Mouse (Mus musculus): ENCODE measurements around the gene Synj2bp. TPM values are rescaled to one million over a fixed set of nuclear protein-coding genes. Genes with fewer than 3 reads are reported as not detected.
"Not testable (repeated sequence)": the region's sequence is repeated elsewhere in the genome, so short reads cannot be mapped to it uniquely, and the experiment has no call there.

Synj2bp gene
- polyA plus RNA-seq, 1 experiment from 2014 or later = 40.5 TPM

DNA sequence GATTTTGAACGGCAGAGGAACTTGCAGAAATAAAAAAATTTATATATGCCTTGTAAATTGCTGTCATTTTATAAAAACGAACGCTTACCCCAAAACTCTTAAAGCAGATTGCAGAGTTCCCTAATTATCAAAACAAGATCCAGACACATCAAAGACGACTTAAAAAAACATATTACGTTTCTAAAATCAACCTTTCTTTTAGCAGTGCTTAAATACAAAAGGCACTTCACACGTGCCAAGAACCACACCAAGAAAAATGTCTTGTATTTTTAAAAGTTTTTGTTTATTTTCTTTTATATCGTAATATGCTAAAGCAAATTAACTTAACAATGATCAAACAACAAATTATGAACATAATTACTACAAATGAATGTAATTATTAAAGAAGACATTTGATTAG lies 48.5 kb downstream of the Synj2bp start:
- Histone ChIP-seq H3K27ac (peak overlapping the region; percentile 90), H3K4me3 (peak overlapping the region; percentile 55), H3K9me3 (no peaks in the 10 kb centered on the region), H3K4me1 (no peaks in the 10 kb centered on the region), H3K36me3 (no peaks in the 10 kb centered on the region), H3K27me3 (no peaks in the 10 kb centered on the region), H3K9ac (peak overlapping the region; percentile 54; the same call in 1 of the 2 replicates), H3K4me2 (replicated peaks) (peak overlapping the region; percentile 44)
- 3% methylated on average over 7 of the region's 7 CpGs for WGBS
- no peak for ATAC-seq (ENCODE audit: insufficient number of reproducible peaks, insufficient read depth, low FRiP score, low TSS enrichment)

DNA sequence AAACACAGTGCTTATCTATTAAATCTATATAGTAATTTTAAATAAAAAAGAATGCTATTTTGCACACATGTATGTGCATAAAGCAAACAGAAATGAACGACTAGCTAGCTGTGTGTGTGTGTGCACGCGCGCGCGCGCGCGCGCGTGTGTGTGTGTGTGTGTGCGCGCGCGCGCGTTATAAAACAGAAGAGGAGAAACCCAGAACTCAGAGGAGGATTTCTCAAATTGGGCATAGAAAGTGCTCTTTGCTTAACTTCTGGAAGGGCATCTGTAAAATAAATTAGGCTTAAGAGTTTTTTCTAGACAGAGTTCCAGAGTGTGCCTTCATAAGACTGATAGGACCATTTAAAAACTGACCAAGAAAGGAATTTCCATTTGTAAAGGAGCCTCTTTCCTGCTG lies 49.1 kb downstream of the Synj2bp start:
- H3K9ac ChIP-seq = no peak overlapping the region

DNA sequence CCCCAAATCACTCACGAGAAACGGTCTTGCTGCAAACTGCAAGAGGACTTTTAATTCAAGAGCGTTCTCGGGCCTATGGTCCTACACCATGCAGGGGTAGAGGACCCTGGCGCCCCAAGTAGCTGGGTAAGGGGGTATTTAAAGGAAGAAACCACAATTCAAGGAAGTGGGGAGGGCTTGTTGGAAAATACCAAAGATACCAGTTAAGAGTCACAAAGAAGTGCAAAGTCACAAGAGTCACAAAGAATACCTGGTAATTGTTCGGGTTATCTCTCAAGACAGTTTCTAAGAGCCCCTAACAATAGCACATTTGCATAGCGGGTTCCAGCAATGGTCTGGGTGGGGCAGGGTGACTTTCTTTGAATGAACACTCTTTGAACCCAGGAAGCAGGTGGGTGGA lies 73.7 kb downstream of the Synj2bp start:
- H3K9me3 ChIP-seq; H3K4me2 ChIP-seq (replicated peaks); H3K4me1 ChIP-seq; ATAC-seq (ENCODE audit: insufficient number of reproducible peaks, insufficient read depth, low FRiP score, low TSS enrichment); H3K27ac ChIP-seq; H3K4me3 ChIP-seq; H3K27me3 ChIP-seq; H3K9ac ChIP-seq; H3K36me3 ChIP-seq: not testable (repeated sequence)
- 94% methylated on average over 7 of the region's 7 CpGs for whole genome bisulfite sequencing

More for the DNA sequence above, 49.1 kb downstream of the Synj2bp start:
- 35% methylated on average over 17 of the region's 17 CpGs for WGBS
- ATAC-seq (ENCODE audit: insufficient number of reproducible peaks, insufficient read depth, low FRiP score, low TSS enrichment) = no peak
- H3K4me2 ChIP-seq (replicated peaks) = peak overlapping the region; percentile 44
- H3K4me3 ChIP-seq = peak overlapping the region; percentile 55
- no peaks in the 10 kb centered on the region for H3K9me3 ChIP-seq
- no peaks in the 10 kb centered on the region for H3K4me1 ChIP-seq
- no peaks in the 10 kb centered on the region for H3K36me3 ChIP-seq
- H3K27ac ChIP-seq = no peak overlapping the region
- H3K27me3 ChIP-seq = no peaks in the 10 kb centered on the region

Other genes starting within 250 kb of the Synj2bp start
- 0.73 and 1.1 TPM in 2 replicates for gene Slc8a3, start 199.7 kb downstream of the Synj2bp start, polyA plus RNA-seq (2016; fragmentation: Nextera tagmentation; extraction: Ambion mirVana)
- gene Gm4787, start 153.4 kb downstream of the Synj2bp start, polyA plus RNA-seq (2016; fragmentation: Nextera tagmentation; extraction: Ambion mirVana) = 0.19 and 0.22 TPM in 2 replicates
- gene Adam4, start 111.0 kb downstream of the Synj2bp start, polyA plus RNA-seq (2016; fragmentation: Nextera tagmentation; extraction: Ambion mirVana) = 0.59 and 0.63 TPM in 2 replicates
- gene Cox16, start 47.8 kb downstream of the Synj2bp start, polyA plus RNA-seq (2016; fragmentation: Nextera tagmentation; extraction: Ambion mirVana) = 121 and 127 TPM in 2 replicates
- 27.2 and 27.5 TPM in 2 replicates for gene Gm20498, start within 50 bp of the Synj2bp start, polyA plus RNA-seq (2016; fragmentation: Nextera tagmentation; extraction: Ambion mirVana)
- gene Adam21, start 35.6 kb upstream of the Synj2bp start, polyA plus RNA-seq (2016; fragmentation: Nextera tagmentation; extraction: Ambion mirVana) = 0.29 and 0.66 TPM in 2 replicates
- 77.6 and 80.4 TPM in 2 replicates for gene Med6, start 62.1 kb upstream of the Synj2bp start, polyA plus RNA-seq (2016; fragmentation: Nextera tagmentation; extraction: Ambion mirVana)
- 2.8 and 3.0 TPM in 2 replicates for gene Ttc9, start 98.3 kb upstream of the Synj2bp start, polyA plus RNA-seq (2016; fragmentation: Nextera tagmentation; extraction: Ambion mirVana)
- gene Map3k9, start 248.3 kb upstream of the Synj2bp start, polyA plus RNA-seq (2016; fragmentation: Nextera tagmentation; extraction: Ambion mirVana) = 1.6 and 1.8 TPM in 2 replicates